Mouse (Mus musculus): ENCODE measurements around the gene Gm3248.
"Not testable (repeated sequence)": the region's sequence is repeated elsewhere in the genome, so short reads cannot be mapped to it uniquely, and the experiment has no call there.

Gene Gm3248

GRCm38 (mm10) chr14:5961635-5962034 lies at the start of gene Gm3248:
TSS of gene Gm3248 (minus strand) at chr14:5961745.
- DNase-seq = peak; percentile 9 to 24

GRCm38 (mm10) chr14:5987136-5987535 lies 25.6 kb upstream of the Gm3248 start:
- DNase-seq = peak; percentile 3 to 32

- DNase-seq = not testable (repeated sequence)
Measured at GRCm38 (mm10) chr14:5979037-5979436, 17.5 kb upstream of the Gm3248 start, which contains the start of gene Gm3453. TSS of gene Gm3453 (minus strand) at chr14:5979137.

GRCm38 (mm10) chr14:5962441-5962840 lies 896 bp upstream of the Gm3248 start:
- DNase-seq = not testable (repeated sequence)

GRCm38 (mm10) chr14:5961102-5961501 lies 443 bp downstream of the Gm3248 start:
- DNase-seq = peak; percentile 4 to 21

- peak in 1 of 2 experiments; percentile 5 for DNase-seq
Measured at GRCm38 (mm10) chr14:5960479-5960878, 1.1 kb downstream of the Gm3248 start.

- not testable (repeated sequence) for DNase-seq
Measured at GRCm38 (mm10) chr14:5923276-5923675, 38.3 kb downstream of the Gm3248 start.

- DNase-seq = peak in 1 of 2 experiments; percentile 4
Measured at GRCm38 (mm10) chr14:5918330-5918942, 43.1 kb downstream of the Gm3248 start.

- DNase-seq = not testable (repeated sequence)
Measured at GRCm38 (mm10) chr14:5913701-5914100, 47.8 kb downstream of the Gm3248 start.
